Mouse (Mus musculus) cerebellum, adult 2 months (tissue): Measurements from ENCODE around the gene 2310033P09Rik.

Source experiments
- CTCF ChIP-seq: fragments of 200-500 bp; IDR thresholded peaks from 2 replicates; pipeline ENCODE4 v1.5.1; 2011; ENCODE audit warnings: low read depth, mild to moderate bottlenecking, control low read depth, low read length, moderate library complexity, borderline replicate concordance; ENCODE audit not compliant: insufficient read depth
- POLR2A ChIP-seq: fragments of 200-500 bp; IDR thresholded peaks from 2 replicates; pipeline ENCODE4 v1.6.1; 2011; ENCODE audit warnings: low read length, control low read depth, borderline replicate concordance; ENCODE audit not compliant: insufficient read depth

- TF ChIP-seq CTCF (peak; percentile 45; the same call in 1 of the 2 replicates), POLR2A (no peak)
These were observed 10.9 kb downstream of the 2310033P09Rik start for GRCm38 (mm10) chr11:59219064-59219463.
